Mouse (Mus musculus): ENCODE data around the gene As3mt. TPM values are rescaled to one million over a fixed set of nuclear protein-coding genes. Genes with fewer than 3 reads are reported as not detected.

As3mt gene
- polyA plus RNA-seq, 1 experiment from 2014 or later, result 28.9 TPM

GRCm38 (mm10) chr19:46760375-46761160 is 53.3 kb downstream of the As3mt start:
- Histone ChIP-seq H3K4me1 (peaks cover 13% of the 10 kb centered on the region), H3K27ac (peak overlapping the region; percentile 37; the same call in 1 of the 2 replicates), H3K4me2 (peak overlapping the region; percentile 100), H3K4me3 (replicated peaks) (peak overlapping the region; percentile 94), H3K36me3 (no peaks in the 10 kb centered on the region), H3K9ac (no peak overlapping the region), H3K27me3 (replicated peaks) (peaks cover 17% of the 10 kb centered on the region), H3K9me3 (no peaks in the 10 kb centered on the region)
- WGBS, result 19% methylated on average over 29 of the region's 29 CpGs
- ATAC-seq (ENCODE audit: insufficient read depth, low FRiP score, low read depth), result peak; percentile 53

DNA sequence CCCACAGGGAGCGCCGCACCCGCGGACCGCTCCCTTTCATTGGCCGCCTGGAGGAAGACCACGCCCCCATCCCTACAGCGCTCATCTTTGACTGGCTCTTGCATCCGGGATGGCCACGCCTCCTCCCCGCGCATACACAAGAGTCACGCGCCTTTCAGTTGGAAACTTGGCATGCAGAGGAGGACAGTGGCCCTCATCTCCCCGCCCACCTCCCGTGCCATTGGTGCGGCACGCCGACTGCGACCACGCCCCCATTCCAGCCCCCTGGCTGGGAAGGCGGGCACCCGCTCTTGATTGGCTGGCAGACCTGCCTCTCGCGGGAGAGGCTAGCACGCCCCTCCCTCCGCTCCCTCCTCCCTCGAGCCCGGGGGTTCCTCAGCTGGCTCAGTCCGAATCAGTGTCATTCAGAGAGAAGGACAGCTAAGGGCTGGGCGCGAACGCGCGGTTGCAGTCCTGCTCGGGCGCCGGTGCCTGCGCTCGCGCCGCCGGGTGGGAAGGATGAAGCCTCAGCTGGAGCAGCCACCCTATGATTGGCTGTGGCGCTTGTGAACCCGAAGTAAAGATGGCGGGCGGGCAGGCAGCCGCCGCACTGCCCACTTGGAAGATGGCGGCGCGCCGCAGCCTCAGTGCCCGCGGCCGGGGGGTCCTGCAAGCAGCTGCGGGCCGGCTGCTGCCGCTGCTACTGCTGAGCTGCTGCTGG is 54.1 kb downstream of the As3mt start, which contains the start of gene Cnnm2:
Gene Cnnm2 (plus strand): TSS at position 350 of the 700 bp plus-strand sequence.
- H3K36me3 ChIP-seq, result no peaks in the 10 kb centered on the region
- under 1% methylated on average over 59 of the region's 59 CpGs for WGBS
- H3K4me3 ChIP-seq (replicated peaks), result peak within 1 kb of the TSS; percentile 94
- peaks cover 17% of the 10 kb centered on the region for H3K27me3 ChIP-seq (replicated peaks)
- peak; percentile 98 for ATAC-seq (ENCODE audit: insufficient read depth, low FRiP score, low read depth)
- H3K4me1 ChIP-seq, result peaks cover 13% of the 10 kb centered on the region
- H3K9ac ChIP-seq, result peak within 1 kb of the TSS; percentile 54
- peak within 1 kb of the TSS; percentile 100 for H3K4me2 ChIP-seq
- peak within 1 kb of the TSS; percentile 78 for H3K27ac ChIP-seq
- no peaks in the 10 kb centered on the region for H3K9me3 ChIP-seq

- peaks cover 17% of the 10 kb centered on the region for H3K27me3 ChIP-seq (replicated peaks)
- under 1% methylated on average over 36 of the region's 36 CpGs for WGBS
Observed at GRCm38 (mm10) chr19:46761971-46762290, 54.7 kb downstream of the As3mt start.

DNA sequence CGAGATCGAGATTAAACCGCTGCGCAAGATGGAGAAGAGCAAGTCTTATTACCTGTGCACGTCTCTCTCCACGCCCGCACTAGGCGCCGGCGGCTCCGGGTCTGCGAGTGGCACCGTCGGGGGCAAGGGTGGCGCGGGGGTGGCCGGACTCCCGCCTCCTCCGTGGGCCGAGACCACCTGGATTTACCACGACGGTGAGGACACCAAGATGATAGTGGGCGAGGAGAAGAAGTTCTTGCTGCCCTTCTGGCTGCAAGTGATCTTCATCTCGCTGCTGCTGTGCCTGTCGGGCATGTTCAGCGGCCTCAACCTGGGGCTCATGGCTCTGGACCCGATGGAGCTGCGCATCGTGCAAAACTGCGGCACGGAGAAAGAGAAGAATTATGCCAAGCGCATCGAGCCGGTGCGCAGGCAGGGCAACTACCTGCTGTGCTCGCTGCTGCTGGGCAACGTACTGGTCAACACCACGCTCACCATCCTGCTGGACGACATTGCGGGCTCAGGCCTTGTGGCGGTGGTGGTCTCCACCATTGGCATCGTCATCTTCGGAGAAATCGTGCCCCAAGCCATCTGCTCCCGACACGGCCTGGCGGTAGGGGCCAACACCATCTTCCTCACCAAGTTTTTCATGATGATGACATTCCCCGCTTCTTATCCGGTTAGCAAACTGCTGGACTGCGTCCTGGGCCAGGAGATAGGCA is 55.2 kb downstream of the As3mt start:
- Histone ChIP-seq H3K4me2 (peak overlapping the region; percentile 100), H3K27ac (no peak overlapping the region), H3K36me3 (no peaks in the 10 kb centered on the region), H3K4me1 (peaks cover 13% of the 10 kb centered on the region), H3K4me3 (replicated peaks) (peak overlapping the region; percentile 94), H3K9me3 (no peaks in the 10 kb centered on the region), H3K27me3 (replicated peaks) (peaks cover 17% of the 10 kb centered on the region), H3K9ac (peak overlapping the region; percentile 54)
- no peak for ATAC-seq (ENCODE audit: insufficient read depth, low FRiP score, low read depth)
- 2% methylated on average over 50 of the region's 50 CpGs for WGBS

More at GRCm38 (mm10) chr19:46761971-46762290, 54.7 kb downstream of the As3mt start:
- no peak for ATAC-seq (ENCODE audit: insufficient read depth, low FRiP score, low read depth)
- Histone ChIP-seq H3K4me1 (peaks cover 13% of the 10 kb centered on the region), H3K4me2 (peak overlapping the region; percentile 100), H3K9ac (peak overlapping the region; percentile 54), H3K9me3 (no peaks in the 10 kb centered on the region), H3K27ac (peak overlapping the region; percentile 78), H3K4me3 (replicated peaks) (peak overlapping the region; percentile 94), H3K36me3 (no peaks in the 10 kb centered on the region)

DNA sequence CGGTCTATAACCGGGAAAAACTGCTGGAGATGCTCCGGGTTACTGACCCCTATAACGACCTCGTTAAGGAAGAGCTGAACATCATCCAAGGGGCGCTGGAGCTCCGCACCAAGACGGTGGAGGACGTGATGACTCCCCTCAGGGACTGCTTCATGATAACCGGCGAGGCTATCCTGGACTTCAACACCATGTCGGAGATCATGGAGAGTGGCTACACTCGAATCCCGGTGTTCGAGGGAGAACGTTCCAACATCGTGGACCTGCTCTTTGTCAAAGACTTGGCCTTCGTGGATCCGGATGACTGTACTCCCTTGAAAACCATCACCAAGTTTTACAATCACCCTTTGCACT is 55.7 kb downstream of the As3mt start:
- Histone ChIP-seq H3K4me3 (replicated peaks) (peak overlapping the region; percentile 94), H3K27ac (no peak overlapping the region), H3K4me1 (peaks cover 13% of the 10 kb centered on the region), H3K36me3 (no peaks in the 10 kb centered on the region), H3K27me3 (replicated peaks) (peaks cover 17% of the 10 kb centered on the region), H3K4me2 (peak overlapping the region; percentile 100), H3K9me3 (no peaks in the 10 kb centered on the region), H3K9ac (no peak overlapping the region)
- WGBS, result 3% methylated on average over 19 of the region's 19 CpGs
- no peak for ATAC-seq (ENCODE audit: insufficient read depth, low FRiP score, low read depth)

GRCm38 (mm10) chr19:46763356-46763755 is 56.1 kb downstream of the As3mt start:
- Histone ChIP-seq H3K27me3 (replicated peaks) (peaks cover 17% of the 10 kb centered on the region), H3K9me3 (no peaks in the 10 kb centered on the region), H3K4me3 (replicated peaks) (peak overlapping the region; percentile 94), H3K9ac (no peak overlapping the region), H3K4me1 (peaks cover 13% of the 10 kb centered on the region), H3K36me3 (no peaks in the 10 kb centered on the region), H3K27ac (no peak overlapping the region), H3K4me2 (peak overlapping the region; percentile 100)
- 32% methylated on average over 7 of the region's 7 CpGs for WGBS
- no peak for ATAC-seq (ENCODE audit: insufficient read depth, low FRiP score, low read depth)

DNA sequence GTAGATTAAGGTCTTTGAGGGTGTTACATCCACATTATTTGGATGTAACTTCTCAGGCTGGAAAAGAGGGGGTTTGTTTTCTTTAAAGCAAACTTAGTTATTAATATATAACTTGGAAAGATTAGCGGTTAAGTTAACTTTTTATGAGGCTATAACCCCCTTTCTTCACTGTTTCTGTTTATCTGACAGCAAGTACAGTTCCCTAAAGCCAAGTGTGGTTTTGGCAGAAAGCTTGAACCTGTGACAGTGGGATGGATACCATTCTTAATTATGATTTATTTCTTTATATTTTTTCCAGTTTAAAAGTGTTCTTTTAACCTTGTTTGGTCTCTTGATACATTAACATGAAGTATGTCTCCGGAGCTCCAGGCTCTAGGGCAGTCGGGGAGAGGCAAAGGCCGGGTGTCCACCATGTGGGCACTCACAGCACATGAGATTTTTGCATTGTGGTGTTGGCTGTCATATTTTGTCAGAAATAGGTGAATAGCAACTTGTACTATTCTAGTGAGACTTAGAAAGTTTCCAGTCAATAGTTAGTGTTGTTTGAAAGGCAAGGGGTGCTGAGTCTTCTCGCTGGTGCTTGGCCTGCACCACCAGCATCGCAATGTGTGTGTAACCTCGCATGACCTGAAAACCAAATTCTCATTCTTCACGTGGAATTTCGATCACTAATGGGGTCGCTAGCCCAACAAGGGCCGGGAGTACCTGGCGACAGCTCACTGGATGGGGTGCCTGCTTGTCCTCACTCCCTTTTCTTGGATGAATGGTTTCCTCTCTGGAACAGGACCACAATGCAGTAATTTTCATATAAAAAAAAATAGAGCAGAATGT is 56.9 kb downstream of the As3mt start:
- H3K27me3 ChIP-seq (replicated peaks), result peaks cover 17% of the 10 kb centered on the region
- ATAC-seq (ENCODE audit: insufficient read depth, low FRiP score, low read depth), result no peak
- H3K4me3 ChIP-seq (replicated peaks), result no peak overlapping the region

DNA sequence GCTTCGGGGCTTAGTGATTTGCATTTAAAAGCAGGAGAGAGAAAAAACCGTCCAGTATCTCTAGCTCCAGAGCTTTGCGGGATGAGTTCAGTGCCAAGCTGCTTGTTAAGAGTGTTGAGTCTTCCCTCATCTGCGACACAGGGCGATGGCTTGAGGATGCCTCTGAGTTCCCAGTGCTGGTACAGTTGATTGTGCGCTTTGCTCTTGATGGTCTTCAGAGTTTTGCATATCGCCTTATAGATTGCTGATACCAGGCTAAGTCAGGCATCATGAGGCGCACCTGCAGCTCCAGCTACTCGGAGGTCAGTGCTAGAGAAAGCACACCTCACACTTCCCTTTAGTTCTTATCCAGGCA is 57.5 kb downstream of the As3mt start:
- no peak for ATAC-seq (ENCODE audit: insufficient read depth, low FRiP score, low read depth)
- Histone ChIP-seq H3K9me3 (no peaks in the 10 kb centered on the region), H3K4me3 (replicated peaks) (no peak overlapping the region), H3K4me2 (0 out of 2 replicates have a peak overlapping the region, but pooled peaks have one; percentile 13), H3K9ac (no peak overlapping the region), H3K4me1 (peaks cover 13% of the 10 kb centered on the region), H3K27ac (no peak overlapping the region), H3K27me3 (replicated peaks) (peaks cover 17% of the 10 kb centered on the region), H3K36me3 (no peaks in the 10 kb centered on the region)
- 80% methylated on average over 9 of the region's 9 CpGs for WGBS

More for the DNA sequence above, 56.9 kb downstream of the As3mt start:
- H3K9ac ChIP-seq, result no peak overlapping the region
- no peak overlapping the region for H3K27ac ChIP-seq
- peak overlapping the region; percentile 13; the same call in 1 of the 2 replicates for H3K4me2 ChIP-seq
- H3K36me3 ChIP-seq, result no peaks in the 10 kb centered on the region
- WGBS, result 68% methylated on average over 12 of the region's 12 CpGs
- peaks cover 13% of the 10 kb centered on the region for H3K4me1 ChIP-seq
- no peaks in the 10 kb centered on the region for H3K9me3 ChIP-seq

- no peak overlapping the region for H3K27ac ChIP-seq
- H3K9ac ChIP-seq, result no peak overlapping the region
- peaks cover 17% of the 10 kb centered on the region for H3K27me3 ChIP-seq (replicated peaks)
- no peak for ATAC-seq (ENCODE audit: insufficient read depth, low FRiP score, low read depth)
- no peaks in the 10 kb centered on the region for H3K36me3 ChIP-seq
- no peak overlapping the region for H3K4me3 ChIP-seq (replicated peaks)
- no peak overlapping the region for H3K4me2 ChIP-seq
- H3K9me3 ChIP-seq, result no peaks in the 10 kb centered on the region
- 60% methylated on average over 5 of the region's 5 CpGs for WGBS
- peaks cover 13% of the 10 kb centered on the region for H3K4me1 ChIP-seq
Observed at GRCm38 (mm10) chr19:46766125-46766524, 58.9 kb downstream of the As3mt start.

DNA sequence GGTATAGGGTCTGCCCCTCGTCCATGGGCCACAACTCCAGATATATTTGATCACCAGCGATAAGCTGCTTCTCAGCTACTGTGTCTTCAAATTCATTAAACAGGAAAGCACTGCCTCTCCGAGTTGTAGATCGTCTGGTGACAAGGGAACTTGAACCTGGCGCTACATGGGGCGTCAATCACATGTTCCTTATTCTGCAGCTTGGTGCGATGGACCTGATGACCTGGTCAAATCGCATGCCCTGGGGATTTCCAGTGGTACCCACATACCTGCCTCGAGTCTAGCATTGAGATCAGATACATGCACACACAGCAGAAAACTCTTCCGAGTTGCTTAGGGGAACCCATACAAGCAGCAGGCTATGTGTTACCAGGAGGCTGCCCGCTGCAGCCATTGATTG is 62.5 kb downstream of the As3mt start:
- H3K4me3 ChIP-seq (replicated peaks), result no peak overlapping the region
- no peaks in the 10 kb centered on the region for H3K9me3 ChIP-seq
- ATAC-seq (ENCODE audit: insufficient read depth, low FRiP score, low read depth), result no peak
- no peaks in the 10 kb centered on the region for H3K36me3 ChIP-seq
- 87% methylated on average over 11 of the region's 11 CpGs for WGBS
- H3K4me1 ChIP-seq, result no peaks in the 10 kb centered on the region
- H3K27ac ChIP-seq, result no peak overlapping the region
- 0 out of 2 replicates have a peak, but pooled peaks cover 2% of the 10 kb centered on the region for H3K27me3 ChIP-seq (replicated peaks)
- H3K9ac ChIP-seq, result no peak overlapping the region
- H3K4me2 ChIP-seq, result no peak overlapping the region

- no peaks in the 10 kb centered on the region for H3K27me3 ChIP-seq (replicated peaks)
- 80% methylated on average over 6 of the region's 6 CpGs for WGBS
- no peak for ATAC-seq (ENCODE audit: insufficient read depth, low FRiP score, low read depth)
- no peaks in the 10 kb centered on the region for H3K36me3 ChIP-seq
- no peak overlapping the region for H3K4me2 ChIP-seq
- no peak overlapping the region for H3K4me3 ChIP-seq (replicated peaks)
- no peak overlapping the region for H3K9ac ChIP-seq
- no peak overlapping the region for H3K27ac ChIP-seq
- H3K4me1 ChIP-seq, result no peaks in the 10 kb centered on the region
- H3K9me3 ChIP-seq, result no peaks in the 10 kb centered on the region
Observed at GRCm38 (mm10) chr19:46771801-46772200, 64.5 kb downstream of the As3mt start.
